Comparison of ENCODE assay signal across 15 mouse cellular contexts in genomic region chr4:109661183-109661582, GRCm38 (mm10). TPM values are rescaled to one million over a fixed set of nuclear protein-coding genes. Genes with fewer than 3 reads are reported as not detected.
DNase-seq lines count a peak whose midpoint lies in the region; ATAC-seq lines count a peak whose summit lies in the region.
"Had no signal": no experiment of that assay in that cellular context is flagged by ENCODE, and none has a peak within 500 bp of the region (broad histone marks: within the 10 kb centered on the region; RNA-seq: fewer than 3 reads in every experiment).

No protein-coding gene starts in this region.

- peaks cover 8% of the 10 kb centered on the region for H3K4me1 ChIP-seq in hindbrain, embryonic 11.5 days (replicated peaks; ENCODE audit: control insufficient read depth, insufficient read depth, low read length)
- H3K4me1 ChIP-seq in hindbrain, embryonic 16.5 days (ENCODE audit: control insufficient read depth, insufficient read depth, low read depth, low read length) = peaks cover 13% of the 10 kb centered on the region

- no peak overlapping the region for H3K4me2 ChIP-seq in hindbrain, embryonic 11.5 days (replicated peaks; ENCODE audit: low read depth, low read length)
- H3K4me2 ChIP-seq in hindbrain, embryonic 16.5 days (ENCODE audit: low read length) = no peak overlapping the region
- H3K4me2 ChIP-seq: embryonic facial prominence, embryonic 13.5 days; heart, embryonic 13.5 days; limb, embryonic 13.5 days had no signal

- no peak overlapping the region for H3K9ac ChIP-seq in hindbrain, embryonic 11.5 days (ENCODE audit: low read depth, low read length)
- no peak overlapping the region for H3K9ac ChIP-seq in hindbrain, embryonic 16.5 days (ENCODE audit: low read depth, low read length)
- H3K9ac ChIP-seq: embryonic facial prominence, embryonic 13.5 days; heart, embryonic 13.5 days; limb, embryonic 13.5 days had no signal

- ATAC-seq in hindbrain, embryonic 11.5 days (ENCODE audit: low FRiP score) = no peak
- ATAC-seq in hindbrain, embryonic 16.5 days = no peak
- no peak for ATAC-seq in erythroid progenitor cell, adult 5-6 weeks (replicated peaks; ENCODE audit: low FRiP score, poor library complexity, severe bottlenecking)

- no peaks in the 10 kb centered on the region for H3K36me3 ChIP-seq in hindbrain, embryonic 11.5 days (ENCODE audit: control insufficient read depth, insufficient read depth, low read length)
- no peaks in the 10 kb centered on the region for H3K36me3 ChIP-seq in hindbrain, embryonic 16.5 days (ENCODE audit: control insufficient read depth, insufficient read depth, low read length)
- H3K36me3 ChIP-seq: embryonic facial prominence, embryonic 13.5 days; limb, embryonic 13.5 days had no signal

- H3K27me3 ChIP-seq in hindbrain, embryonic 11.5 days (ENCODE audit: control insufficient read depth, insufficient read depth, low read length) = peaks cover 73% of the 10 kb centered on the region
- H3K27me3 ChIP-seq in hindbrain, embryonic 16.5 days (replicated peaks; ENCODE audit: control insufficient read depth, insufficient read depth, low read length) = peaks cover 30% of the 10 kb centered on the region

- no peak overlapping the region for H3K27ac ChIP-seq in hindbrain, embryonic 11.5 days (ENCODE audit: low read depth, low read length)
- no peak overlapping the region for H3K27ac ChIP-seq in hindbrain, embryonic 16.5 days (ENCODE audit: low read depth, low read length)
- H3K27ac ChIP-seq: embryonic facial prominence, embryonic 13.5 days; heart, embryonic 13.5 days; limb, embryonic 13.5 days had no signal

- H3K4me3 ChIP-seq in hindbrain, embryonic 11.5 days (ENCODE audit: low read depth, low read length) = no peak overlapping the region
- no peak overlapping the region for H3K4me3 ChIP-seq in hindbrain, embryonic 16.5 days (ENCODE audit: low read length)
- H3K4me3 ChIP-seq: embryonic facial prominence, embryonic 13.5 days; heart, embryonic 13.5 days; limb, embryonic 13.5 days had no signal

- no peaks in the 10 kb centered on the region for H3K9me3 ChIP-seq in hindbrain, embryonic 11.5 days (ENCODE audit: control insufficient read depth, low read length)
- H3K9me3 ChIP-seq in hindbrain, embryonic 16.5 days (ENCODE audit: control insufficient read depth, low read length) = no peaks in the 10 kb centered on the region; the same call in 1 of the 2 replicates
- H3K9me3 ChIP-seq: embryonic facial prominence, embryonic 13.5 days; heart, embryonic 13.5 days; limb, embryonic 13.5 days had no signal

- peak; percentile 66 for DNase-seq in adrenal gland, adult 2 months
- no peak for DNase-seq in adrenal gland, postnatal 36 days
- DNase-seq in hindbrain, embryonic 11.5 days (ENCODE audit: low spot score) = peak; percentile 46
- DNase-seq in thymus, postnatal 4 days = peak; percentile 11
- no peak for DNase-seq in thymus, postnatal 0 days (ENCODE audit: low spot score)
- DNase-seq in right cerebral cortex, postnatal 14 days = no peak
- DNase-seq: kidney, adult 8-10 months; lung, adult 2 months; right cerebral cortex, postnatal 4 days; thymus, postnatal 14 days had no signal

- WGBS in hindbrain, embryonic 11.5 days = 3% methylated on average over 5 of the region's 5 CpGs
- WGBS in hindbrain, embryonic 16.5 days = 31% methylated on average over 5 of the region's 5 CpGs

RNA-seq across cellular contexts. Expression of gene Cdkn2c, which starts 5.8 kb away (rescaled TPM):
- 100 to 1,000 TPM in 1 of 2 experiments, 10 to 100 TPM in 1; 43.6 to 115 TPM for total RNA-seq in adrenal gland, adult 2 months (2021)
- 17.4 and 17.6 TPM in 2 replicates for polyA plus RNA-seq in adrenal gland, adult 2 months (2012; rRNA removed)
- 10 to 100 TPM; 45.9 to 53.2 TPM for total RNA-seq in adrenal gland, postnatal 36 days (2021)
- polyA plus RNA-seq in hindbrain, embryonic 11.5 days (2014; fragmentation: Nextera tagmentation; extraction: Ambion mirVana) = 5.1 and 5.5 TPM in 2 replicates
- polyA plus RNA-seq in hindbrain, embryonic 16.5 days (2015; fragmentation: Nextera tagmentation; extraction: Ambion mirVana) = 4.3 TPM in 2 replicates
- 20.8 and 27.1 TPM in 2 replicates for polyA plus RNA-seq in thymus, postnatal 0 days (2015; fragmentation: Nextera tagmentation; extraction: Ambion mirVana)
- 190 and 219 TPM in 2 replicates for total RNA-seq in erythroid progenitor cell, adult 5-6 weeks (2015; ENCODE audit: low replicate concordance)
- total RNA-seq in erythroid progenitor cell, adult 5-6 weeks (2017; ENCODE audit: low replicate concordance) = 196 and 225 TPM in 2 replicates

RNA-seq across cellular contexts. Expression of gene Faf1, which starts 15.2 kb away (rescaled TPM):
- total RNA-seq in adrenal gland, adult 2 months (2021) = 10 to 100 TPM; 24.8 to 31.1 TPM
- 6.8 and 9.7 TPM in 2 replicates for polyA plus RNA-seq in adrenal gland, adult 2 months (2012; rRNA removed)
- 10 to 100 TPM; 29.9 to 30.3 TPM for total RNA-seq in adrenal gland, postnatal 36 days (2021)
- polyA plus RNA-seq in hindbrain, embryonic 11.5 days (2014; fragmentation: Nextera tagmentation; extraction: Ambion mirVana) = 41.5 and 48.3 TPM in 2 replicates
- 25.0 and 28.1 TPM in 2 replicates for polyA plus RNA-seq in hindbrain, embryonic 16.5 days (2015; fragmentation: Nextera tagmentation; extraction: Ambion mirVana)
- 25.4 and 28.2 TPM in 2 replicates for polyA plus RNA-seq in thymus, postnatal 0 days (2015; fragmentation: Nextera tagmentation; extraction: Ambion mirVana)
- 50.8 and 68.3 TPM in 2 replicates for total RNA-seq in erythroid progenitor cell, adult 5-6 weeks (2015; ENCODE audit: low replicate concordance)
- total RNA-seq in erythroid progenitor cell, adult 5-6 weeks (2017; ENCODE audit: low replicate concordance) = 78.3 and 105 TPM in 2 replicates

Comparison
In these comparisons a context has a peak if more than half of its experiments do, and no peak if none do; other contexts are left out.
1. DNase-seq: peak in adrenal gland, adult 2 months (single experiment), hindbrain, embryonic 11.5 days (single experiment) and thymus, postnatal 4 days (single experiment); none in adrenal gland, postnatal 36 days (0 of 2), thymus, postnatal 0 days (single experiment) and right cerebral cortex, postnatal 14 days (single experiment).